Mouse (Mus musculus): ENCODE measurements around the gene Glmp. TPM values are rescaled to one million over a fixed set of nuclear protein-coding genes. Genes with fewer than 3 reads are reported as not detected.
A peak's percentile ranks its signal among the peaks of the same experiment; 100 is the strongest.

Gene Glmp
- polyA plus RNA-seq, 1 experiment: 79.0 TPM

DNA sequence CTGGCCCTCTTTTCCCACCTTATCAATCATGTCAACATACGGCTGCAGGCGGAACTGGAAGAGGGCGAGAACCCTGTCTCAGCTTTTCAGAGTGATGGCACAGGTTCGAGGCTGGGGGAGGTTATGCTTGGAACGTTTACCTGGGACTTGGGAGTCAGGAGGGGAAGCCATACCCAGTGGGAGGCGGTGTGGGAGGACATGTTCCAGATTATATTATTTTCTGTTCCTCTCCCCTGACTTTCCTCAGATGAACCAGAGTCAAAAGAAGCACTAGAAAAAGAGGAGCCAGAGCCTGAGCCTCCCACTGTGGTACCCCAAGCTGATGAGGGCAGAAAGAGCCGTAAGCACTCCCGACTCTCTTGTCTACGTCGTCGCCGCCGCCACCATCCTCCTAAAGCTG lies 25.9 kb downstream of the Glmp start:
- H3K27ac ChIP-seq (ENCODE audit: control insufficient read depth, insufficient read depth, low read depth, low read length, poor library complexity): no peak overlapping the region
- H3K4me3 ChIP-seq (replicated peaks; ENCODE audit: control insufficient read depth, low read depth, low read length): no peak overlapping the region
- no peaks in the 10 kb centered on the region for H3K4me1 ChIP-seq (ENCODE audit: control insufficient read depth, insufficient read depth, low read length)
- WGBS: 94% methylated on average over 13 of the region's 13 CpGs
- TF ChIP-seq POLR2A (IDR thresholded peaks at IDR 0.05; ENCODE audit: borderline replicate concordance, control insufficient read depth, low read depth, low read length): no peak

DNA sequence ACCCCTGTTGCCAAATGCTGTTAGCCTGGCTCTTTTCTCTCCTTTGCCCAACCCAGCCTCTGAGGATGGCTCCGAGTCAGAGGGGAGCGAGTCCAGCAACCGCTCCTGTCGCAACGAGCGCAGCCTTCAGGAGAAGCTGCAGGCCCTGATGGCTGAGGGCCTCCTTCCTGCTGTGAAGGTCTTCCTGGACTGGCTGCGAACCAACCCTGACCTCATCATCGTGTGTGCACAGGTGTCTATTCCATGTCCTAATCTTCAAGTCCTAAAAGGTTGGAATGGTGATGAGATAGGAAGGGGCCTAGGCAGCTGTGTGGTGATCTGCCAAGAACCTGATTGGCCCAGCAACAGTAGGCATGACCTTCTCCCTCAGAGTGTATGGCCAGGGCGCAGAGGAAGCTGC lies 28.1 kb downstream of the Glmp start:
- no peak overlapping the region for H3K4me3 ChIP-seq (replicated peaks; ENCODE audit: control insufficient read depth, low read depth, low read length)
- 91% methylated on average over 9 of the region's 9 CpGs for WGBS
- no peak overlapping the region; the same call in 1 of the 2 replicates for H3K27ac ChIP-seq (ENCODE audit: control insufficient read depth, insufficient read depth, low read depth, low read length, poor library complexity)
- TF ChIP-seq POLR2A (IDR thresholded peaks at IDR 0.05; ENCODE audit: borderline replicate concordance, control insufficient read depth, low read depth, low read length): no peak
- TF ChIP-seq CTCF (IDR thresholded peaks at IDR 0.05; ENCODE audit: control insufficient read depth, insufficient read depth, low read length): no peak
- H3K4me1 ChIP-seq (ENCODE audit: control insufficient read depth, insufficient read depth, low read length): no peaks in the 10 kb centered on the region

DNA sequence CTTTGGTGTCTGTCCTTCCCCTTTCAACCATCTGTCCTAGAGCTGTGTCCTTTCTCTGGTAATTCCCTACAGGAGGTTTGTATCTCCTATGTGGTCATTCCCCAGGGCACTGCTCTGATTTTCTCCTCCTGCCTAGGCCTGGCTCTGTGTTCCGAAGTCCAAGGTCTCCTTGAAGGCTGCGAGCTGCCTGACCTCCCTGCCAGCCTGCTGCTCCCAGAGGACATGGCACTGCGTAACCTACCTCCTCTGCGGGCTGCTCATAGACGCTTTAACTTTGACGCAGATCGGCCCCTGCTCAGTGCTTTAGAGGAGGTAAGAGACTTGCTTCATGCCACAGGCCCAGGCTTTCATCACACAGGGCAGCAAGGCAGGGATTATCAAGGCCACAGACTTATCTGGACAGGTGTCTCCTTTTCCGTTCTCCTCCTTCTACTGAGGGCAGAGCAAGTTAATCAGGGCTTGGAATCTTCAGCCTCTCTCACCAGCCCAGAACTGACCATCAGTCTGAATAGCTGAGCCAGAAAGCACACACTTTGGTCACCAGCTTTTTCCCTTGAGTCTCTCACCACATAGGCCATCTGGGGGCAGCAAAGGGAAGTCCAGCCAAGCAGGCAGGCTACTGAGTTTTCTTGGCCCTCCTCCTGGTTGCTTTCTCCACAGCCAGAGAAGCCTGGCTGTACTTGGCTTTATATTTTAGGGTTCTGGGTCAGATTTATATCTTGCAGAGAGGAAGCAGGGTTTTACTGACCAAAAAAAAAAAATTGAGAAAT lies 29.8 kb downstream of the Glmp start:
- TF ChIP-seq POLR2A (IDR thresholded peaks at IDR 0.05; ENCODE audit: borderline replicate concordance, control insufficient read depth, low read depth, low read length): no peak
- no peak for TF ChIP-seq CTCF (IDR thresholded peaks at IDR 0.05; ENCODE audit: control insufficient read depth, insufficient read depth, low read length)
- Histone ChIP-seq H3K27ac (ENCODE audit: control insufficient read depth, insufficient read depth, low read depth, low read length, poor library complexity) (no peak overlapping the region), H3K4me3 (replicated peaks; ENCODE audit: control insufficient read depth, low read depth, low read length) (no peak overlapping the region), H3K4me1 (ENCODE audit: control insufficient read depth, insufficient read depth, low read length) (no peaks in the 10 kb centered on the region)
- WGBS: 87% methylated on average over 8 of the region's 8 CpGs

DNA sequence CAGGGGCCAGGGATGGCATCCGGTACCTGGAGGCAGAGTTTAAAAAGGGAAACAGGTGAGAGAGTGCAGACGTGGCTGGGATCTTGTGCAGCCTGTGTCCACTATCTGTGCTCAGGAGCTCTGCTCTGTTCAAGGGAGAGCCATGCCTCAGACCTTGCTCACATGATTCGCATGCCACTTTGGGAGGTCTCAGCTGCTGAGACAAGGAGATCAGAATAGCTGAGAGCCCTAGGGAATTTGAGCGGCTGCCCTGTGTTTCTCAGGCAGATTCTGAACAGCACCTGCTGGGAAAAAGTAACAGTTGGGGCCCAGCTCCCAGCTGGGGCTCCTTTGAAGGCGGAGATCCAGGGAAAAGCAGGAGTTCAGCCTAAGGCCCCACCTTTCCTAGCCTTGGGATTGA lies 34.8 kb downstream of the Glmp start:
- 78% methylated on average over 5 of the region's 5 CpGs for WGBS
- no peak overlapping the region for H3K4me3 ChIP-seq (replicated peaks; ENCODE audit: control insufficient read depth, low read depth, low read length)
- H3K27ac ChIP-seq (ENCODE audit: control insufficient read depth, insufficient read depth, low read depth, low read length, poor library complexity): no peak overlapping the region
- H3K4me1 ChIP-seq (ENCODE audit: control insufficient read depth, insufficient read depth, low read length): peaks cover 2% of the 10 kb centered on the region
- TF ChIP-seq POLR2A (IDR thresholded peaks at IDR 0.05; ENCODE audit: borderline replicate concordance, control insufficient read depth, low read depth, low read length) (no peak), CTCF (IDR thresholded peaks at IDR 0.05; ENCODE audit: control insufficient read depth, insufficient read depth, low read length) (no peak)

DNA sequence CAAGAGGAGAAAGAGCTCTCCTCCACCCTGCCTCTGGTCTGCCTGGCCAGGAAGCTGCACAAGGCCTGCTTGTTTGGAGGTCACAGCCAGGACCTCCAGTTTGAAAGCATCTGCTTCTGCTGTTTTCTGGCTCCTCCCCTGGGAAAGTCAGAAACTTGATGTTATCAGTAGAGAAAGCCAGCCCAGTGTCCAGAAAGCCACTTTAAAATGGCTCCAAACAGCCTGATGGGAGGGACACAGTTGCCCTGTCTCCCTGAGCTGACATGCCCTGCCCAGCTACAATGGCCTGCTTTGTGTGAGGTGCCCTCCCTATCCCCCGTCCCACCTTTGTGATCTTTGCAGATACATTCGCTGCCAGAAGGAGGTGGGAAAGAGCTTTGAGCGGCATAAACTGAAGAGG lies 35.2 kb downstream of the Glmp start:
- WGBS: 79% methylated on average over 3 of the region's 3 CpGs
- no peak overlapping the region for H3K4me3 ChIP-seq (replicated peaks; ENCODE audit: control insufficient read depth, low read depth, low read length)
- no peak for TF ChIP-seq POLR2A (IDR thresholded peaks at IDR 0.05; ENCODE audit: borderline replicate concordance, control insufficient read depth, low read depth, low read length)
- no peak for TF ChIP-seq CTCF (IDR thresholded peaks at IDR 0.05; ENCODE audit: control insufficient read depth, insufficient read depth, low read length)
- peaks cover 2% of the 10 kb centered on the region for H3K4me1 ChIP-seq (ENCODE audit: control insufficient read depth, insufficient read depth, low read length)
- no peak overlapping the region for H3K27ac ChIP-seq (ENCODE audit: control insufficient read depth, insufficient read depth, low read depth, low read length, poor library complexity)

DNA sequence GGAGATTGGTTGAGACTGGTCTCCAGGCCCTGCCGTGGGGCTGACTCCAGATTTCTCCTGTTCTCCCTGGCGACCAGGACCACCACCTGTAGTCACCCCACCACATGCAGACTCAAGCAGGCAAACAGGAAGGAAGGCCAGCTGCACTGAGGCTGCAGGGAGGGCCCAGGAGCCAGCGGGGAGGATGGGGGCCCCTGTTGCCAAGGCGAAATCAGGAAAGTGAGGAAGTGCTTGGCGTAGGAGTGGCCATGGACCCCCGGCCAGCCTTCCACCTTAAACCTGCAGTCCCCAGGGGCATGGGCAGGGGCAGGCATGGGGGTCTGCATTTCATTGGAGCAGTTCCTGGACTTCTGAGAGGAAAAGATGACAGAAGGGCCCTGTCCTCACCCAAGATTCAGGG lies 36.3 kb downstream of the Glmp start:
- H3K27ac ChIP-seq (ENCODE audit: control insufficient read depth, insufficient read depth, low read depth, low read length, poor library complexity): no peak overlapping the region
- H3K4me3 ChIP-seq (replicated peaks; ENCODE audit: control insufficient read depth, low read depth, low read length): no peak overlapping the region
- no peak for TF ChIP-seq POLR2A (IDR thresholded peaks at IDR 0.05; ENCODE audit: borderline replicate concordance, control insufficient read depth, low read depth, low read length)
- TF ChIP-seq CTCF (IDR thresholded peaks at IDR 0.05; ENCODE audit: control insufficient read depth, insufficient read depth, low read length): no peak
- peaks cover 2% of the 10 kb centered on the region for H3K4me1 ChIP-seq (ENCODE audit: control insufficient read depth, insufficient read depth, low read length)
- 24% methylated on average over 6 of the region's 6 CpGs for WGBS

DNA sequence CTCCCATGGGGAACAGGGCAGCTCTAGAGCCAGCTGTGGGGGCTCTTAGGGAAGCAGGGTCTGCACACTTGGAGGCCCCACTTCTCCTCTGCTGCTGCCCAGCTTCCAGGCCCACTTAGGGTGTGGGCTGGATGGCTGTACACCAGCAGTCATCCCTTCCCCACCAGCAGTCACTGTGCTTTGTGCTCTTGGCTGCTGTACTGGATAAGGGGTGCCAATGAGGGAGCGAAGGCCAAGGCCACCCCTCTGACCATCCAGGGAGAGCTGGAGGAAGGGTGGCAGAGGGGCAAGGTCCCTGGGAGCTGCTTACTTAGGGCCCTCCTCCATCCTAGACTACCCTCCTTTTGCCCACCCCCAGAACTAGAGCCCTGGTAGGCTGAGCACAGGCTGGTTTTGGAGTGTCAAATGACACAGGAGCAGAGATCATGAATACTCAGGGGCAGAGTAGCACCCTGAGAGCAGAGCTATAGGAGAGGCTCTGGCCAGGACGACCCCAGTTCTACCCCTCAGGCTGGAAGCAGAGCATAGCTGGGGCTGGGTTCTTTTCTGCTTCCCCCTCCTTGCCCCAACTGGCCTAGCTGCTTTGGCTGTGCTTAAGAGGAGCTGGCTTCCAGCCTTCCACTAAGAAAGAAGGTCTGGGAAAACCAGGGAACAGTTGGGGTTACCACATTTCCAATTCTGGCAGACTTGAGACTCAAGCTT lies 36.9 kb downstream of the Glmp start:
- H3K4me3 ChIP-seq (replicated peaks; ENCODE audit: control insufficient read depth, low read depth, low read length): no peak overlapping the region
- TF ChIP-seq CTCF (IDR thresholded peaks at IDR 0.05; ENCODE audit: control insufficient read depth, insufficient read depth, low read length): no peak
- TF ChIP-seq POLR2A (IDR thresholded peaks at IDR 0.05; ENCODE audit: borderline replicate concordance, control insufficient read depth, low read depth, low read length): no peak
- H3K4me1 ChIP-seq (ENCODE audit: control insufficient read depth, insufficient read depth, low read length): peaks cover 2% of the 10 kb centered on the region
- WGBS: 78% methylated on average over 2 of the region's 2 CpGs
- no peak overlapping the region for H3K27ac ChIP-seq (ENCODE audit: control insufficient read depth, insufficient read depth, low read depth, low read length, poor library complexity)

DNA sequence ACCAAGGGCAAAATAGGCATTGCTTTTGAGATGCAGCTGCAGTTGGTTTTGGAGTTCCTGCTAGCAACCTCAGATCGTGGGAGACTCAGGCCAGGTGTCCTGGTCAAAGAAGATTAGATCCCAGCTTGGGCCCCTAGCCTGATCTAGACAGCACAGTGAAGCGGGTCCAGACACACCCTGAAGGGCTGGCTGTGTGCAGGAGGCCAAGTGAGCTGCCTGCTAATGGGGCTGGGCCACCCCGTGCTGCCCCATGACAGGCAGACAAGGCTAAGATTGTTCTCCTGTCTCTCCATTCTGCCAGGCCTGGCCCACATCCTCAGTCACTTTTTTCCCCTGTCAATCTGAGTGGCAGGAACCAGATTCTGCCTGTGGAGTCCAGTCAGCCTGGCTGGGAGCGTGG lies 38.9 kb downstream of the Glmp start:
- Histone ChIP-seq H3K4me1 (ENCODE audit: control insufficient read depth, insufficient read depth, low read length) (peaks cover 2% of the 10 kb centered on the region), H3K4me3 (replicated peaks; ENCODE audit: control insufficient read depth, low read depth, low read length) (no peak overlapping the region), H3K27ac (ENCODE audit: control insufficient read depth, insufficient read depth, low read depth, low read length, poor library complexity) (peak overlapping the region; percentile 2; the same call in 1 of the 2 replicates)
- WGBS: 55% methylated on average over 4 of the region's 4 CpGs
- no peak for TF ChIP-seq CTCF (IDR thresholded peaks at IDR 0.05; ENCODE audit: control insufficient read depth, insufficient read depth, low read length)
- TF ChIP-seq POLR2A (IDR thresholded peaks at IDR 0.05; ENCODE audit: borderline replicate concordance, control insufficient read depth, low read depth, low read length): no peak

Measured in bone marrow, adult 2 months (tissue).